Mouse (Mus musculus): ENCODE measurements at regions not wholly inside any gene's neighbourhood (a gene's known extent, or its start where the extent isn't known, plus 50 kb on each side); places are given as distances from the start of the nearest gene placed in this dataset.

DNA sequence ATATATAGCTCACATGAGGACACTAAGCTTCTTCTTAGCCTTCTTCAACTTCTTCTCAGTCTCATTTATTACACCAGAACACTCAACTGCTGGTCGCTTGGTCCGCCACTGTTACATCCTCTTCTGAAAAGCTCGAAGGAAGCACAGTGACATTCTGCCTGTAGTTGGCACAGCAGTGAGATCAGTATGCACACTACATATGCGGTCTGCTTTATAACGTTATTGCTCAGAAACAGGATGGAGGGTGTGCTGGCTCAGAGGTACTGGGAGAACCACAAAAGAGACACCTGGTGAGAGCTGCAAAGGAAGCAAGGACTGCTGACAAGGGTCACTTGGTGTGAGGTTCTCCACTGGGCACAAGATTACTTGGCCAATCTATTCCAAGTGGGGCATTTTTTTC is 179.5 kb downstream of the Ets1 start:
- ATAC-seq (ENCODE audit: low FRiP score) (no peak), DNase-seq (ENCODE audit: low spot score, missing footprints) (no peak)
- Histone ChIP-seq H3K9me3 (ENCODE audit: control insufficient read depth, low read length) (no peaks in the 10 kb centered on the region), H3K27me3 (ENCODE audit: control insufficient read depth, insufficient read depth, low read length) (no peaks in the 10 kb centered on the region), H3K4me1 (ENCODE audit: control insufficient read depth, insufficient read depth, low read length) (no peaks in the 10 kb centered on the region), H3K9ac (ENCODE audit: low read length) (no peak overlapping the region), H3K36me3 (ENCODE audit: control insufficient read depth, insufficient read depth, low read length) (no peaks in the 10 kb centered on the region), H3K4me2 (no peak overlapping the region), H3K27ac (ENCODE audit: low read depth, low read length) (no peak overlapping the region), H3K4me3 (ENCODE audit: low read depth, low read length) (no peak overlapping the region)
- 91% methylated on average over 5 of the region's 5 CpGs for WGBS

DNA sequence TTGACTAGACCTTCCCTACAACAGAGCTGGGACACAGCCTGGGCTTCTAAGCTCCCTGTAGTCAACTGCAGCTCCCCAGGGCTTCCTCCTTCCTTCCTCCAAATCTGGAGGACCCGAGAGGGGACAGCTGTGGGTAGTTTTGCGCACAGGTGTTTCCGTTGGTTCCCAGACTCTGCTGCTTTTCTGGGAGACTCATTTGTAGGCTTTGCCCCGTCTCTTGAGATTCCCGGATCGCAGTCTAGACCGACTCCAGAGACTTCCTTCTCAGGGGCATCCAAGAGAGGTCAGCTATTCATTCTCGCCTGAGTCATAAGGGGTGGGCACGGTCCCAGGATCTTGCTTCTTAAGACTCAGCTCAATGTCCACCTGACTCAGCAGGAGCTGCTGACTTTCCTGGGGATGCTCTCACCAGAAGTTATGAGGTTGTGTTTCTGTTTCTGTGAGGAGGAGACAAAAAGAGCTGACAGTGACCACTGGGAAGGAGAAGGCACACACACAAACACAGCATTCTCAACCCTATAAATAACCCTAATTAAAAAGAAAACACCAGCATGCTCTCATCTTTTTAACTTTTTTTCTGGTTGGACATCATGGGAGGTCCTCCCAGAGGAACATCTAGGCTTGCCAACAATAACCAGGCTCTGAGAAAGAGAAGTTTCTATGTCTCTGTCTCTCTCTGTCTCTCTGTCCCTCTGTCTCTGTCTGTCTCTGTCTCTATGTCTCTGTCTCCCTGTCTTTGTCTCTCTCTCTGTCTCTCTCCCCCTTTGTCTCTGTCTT is 180.8 kb downstream of the Ets1 start:
- H3K36me3 ChIP-seq (ENCODE audit: control insufficient read depth, insufficient read depth, low read length) = no peaks in the 10 kb centered on the region
- ATAC-seq (ENCODE audit: low FRiP score) (no peak), DNase-seq (ENCODE audit: low spot score, missing footprints) (no peak)
- no peak overlapping the region for H3K4me2 ChIP-seq
- no peak overlapping the region for H3K9ac ChIP-seq (ENCODE audit: low read length)
- no peak overlapping the region for H3K4me3 ChIP-seq (ENCODE audit: low read depth, low read length)
- no peaks in the 10 kb centered on the region for H3K9me3 ChIP-seq (ENCODE audit: control insufficient read depth, low read length)
- 86% methylated on average over 9 of the region's 9 CpGs for WGBS
- no peaks in the 10 kb centered on the region for H3K27me3 ChIP-seq (ENCODE audit: control insufficient read depth, insufficient read depth, low read length)
- no peaks in the 10 kb centered on the region for H3K4me1 ChIP-seq (ENCODE audit: control insufficient read depth, insufficient read depth, low read length)
- H3K27ac ChIP-seq (ENCODE audit: low read depth, low read length) = no peak overlapping the region

DNA sequence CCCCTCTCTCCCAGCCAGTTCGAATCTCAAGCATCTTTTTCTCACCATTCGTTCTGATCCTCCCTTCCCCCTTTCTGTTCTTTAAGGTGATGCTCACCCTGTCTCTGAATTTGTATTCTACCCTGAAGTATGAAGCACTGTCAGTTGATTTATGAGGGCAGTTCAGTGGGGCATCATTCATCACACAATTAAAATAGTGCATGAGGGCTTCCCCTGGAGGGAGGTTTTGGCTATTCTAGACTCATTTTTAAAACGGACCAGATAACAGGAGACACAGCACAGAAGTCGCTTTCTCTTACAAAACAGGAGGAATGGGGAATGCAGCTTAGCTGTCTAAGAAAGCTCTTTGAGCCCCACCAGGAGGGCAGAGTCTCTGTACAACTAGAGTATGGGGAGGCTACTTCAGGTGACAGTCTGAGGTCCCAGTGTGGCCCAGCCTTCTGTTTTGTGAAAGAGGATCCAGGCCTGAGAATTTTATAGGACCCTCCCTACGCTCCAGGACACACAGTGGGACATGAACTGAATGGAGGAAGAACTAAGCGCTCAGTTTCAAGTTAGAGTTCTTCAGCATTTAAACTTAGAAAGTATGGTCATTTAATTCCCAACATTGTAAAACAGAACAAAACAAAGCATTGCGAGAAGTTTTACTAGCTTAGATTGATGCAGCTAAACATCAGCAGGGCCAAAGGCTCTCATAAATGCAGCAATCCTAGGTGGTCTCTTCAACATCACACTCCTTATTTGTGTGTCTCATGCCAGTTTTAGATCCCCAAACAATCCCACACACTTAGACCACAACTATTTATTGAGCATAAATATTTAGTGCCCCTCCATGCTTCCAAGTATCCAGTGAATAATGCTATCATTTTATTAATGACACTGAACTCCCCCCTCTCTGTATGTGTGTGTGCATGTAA is 181.7 kb downstream of the Ets1 start:
- Histone ChIP-seq H3K9me3 (ENCODE audit: control insufficient read depth, low read length) (no peaks in the 10 kb centered on the region), H3K36me3 (ENCODE audit: control insufficient read depth, insufficient read depth, low read length) (no peaks in the 10 kb centered on the region), H3K9ac (ENCODE audit: low read length) (no peak overlapping the region), H3K4me1 (ENCODE audit: control insufficient read depth, insufficient read depth, low read length) (no peaks in the 10 kb centered on the region), H3K27ac (ENCODE audit: low read depth, low read length) (no peak overlapping the region), H3K27me3 (ENCODE audit: control insufficient read depth, insufficient read depth, low read length) (no peaks in the 10 kb centered on the region), H3K4me2 (no peak overlapping the region), H3K4me3 (ENCODE audit: low read depth, low read length) (no peak overlapping the region)
- WGBS = 75% methylated on average over 7 of the region's 7 CpGs
- DNase-seq (ENCODE audit: low spot score, missing footprints) (no peak), ATAC-seq (ENCODE audit: low FRiP score) (no peak)

DNA sequence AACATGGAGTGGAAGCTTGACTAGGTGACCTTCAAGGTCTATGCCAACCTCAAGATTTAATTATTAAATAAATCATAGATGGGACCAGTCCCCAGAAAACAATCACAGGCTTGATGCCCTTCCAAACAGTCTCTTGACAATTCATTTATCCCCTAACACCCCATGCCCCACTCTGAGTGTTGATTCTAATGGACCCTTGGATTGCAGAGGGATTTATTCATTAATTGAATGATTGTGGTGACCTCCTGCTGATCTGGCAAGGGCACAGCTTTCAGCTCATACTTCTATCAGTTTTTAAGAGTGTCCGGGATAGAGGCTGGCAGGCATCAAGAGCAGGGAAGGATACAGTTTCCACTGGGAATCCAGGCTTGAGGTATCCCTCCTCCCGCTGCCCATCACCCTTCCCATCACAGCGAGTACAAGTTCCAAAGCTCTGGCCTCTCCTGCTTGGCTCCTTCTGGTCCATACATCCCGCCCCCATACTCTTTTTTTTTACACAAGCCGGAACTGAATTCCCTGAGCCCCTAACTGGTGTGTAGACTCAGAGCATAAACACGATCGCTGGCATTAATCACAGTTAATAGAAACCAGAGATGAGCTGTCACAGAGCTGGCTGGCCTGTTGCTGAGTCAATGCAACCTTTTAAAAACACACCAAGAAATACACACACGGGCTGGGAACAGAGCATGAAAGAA is 187.6 kb downstream of the Ets1 start:
- no peak overlapping the region for H3K27ac ChIP-seq (ENCODE audit: low read depth, low read length)
- no peaks in the 10 kb centered on the region for H3K27me3 ChIP-seq (ENCODE audit: control insufficient read depth, insufficient read depth, low read length)
- no peaks in the 10 kb centered on the region for H3K4me1 ChIP-seq (ENCODE audit: control insufficient read depth, insufficient read depth, low read length)
- H3K4me2 ChIP-seq = no peak overlapping the region
- no peak overlapping the region for H3K4me3 ChIP-seq (ENCODE audit: low read depth, low read length)
- no peak for DNase-seq (ENCODE audit: low spot score, missing footprints)
- H3K9ac ChIP-seq (ENCODE audit: low read length) = no peak overlapping the region
- WGBS = 65% methylated on average over 8 of the region's 8 CpGs
- ATAC-seq (ENCODE audit: low FRiP score) = no peak
- no peaks in the 10 kb centered on the region for H3K9me3 ChIP-seq (ENCODE audit: control insufficient read depth, low read length)
- no peaks in the 10 kb centered on the region for H3K36me3 ChIP-seq (ENCODE audit: control insufficient read depth, insufficient read depth, low read length)

DNA sequence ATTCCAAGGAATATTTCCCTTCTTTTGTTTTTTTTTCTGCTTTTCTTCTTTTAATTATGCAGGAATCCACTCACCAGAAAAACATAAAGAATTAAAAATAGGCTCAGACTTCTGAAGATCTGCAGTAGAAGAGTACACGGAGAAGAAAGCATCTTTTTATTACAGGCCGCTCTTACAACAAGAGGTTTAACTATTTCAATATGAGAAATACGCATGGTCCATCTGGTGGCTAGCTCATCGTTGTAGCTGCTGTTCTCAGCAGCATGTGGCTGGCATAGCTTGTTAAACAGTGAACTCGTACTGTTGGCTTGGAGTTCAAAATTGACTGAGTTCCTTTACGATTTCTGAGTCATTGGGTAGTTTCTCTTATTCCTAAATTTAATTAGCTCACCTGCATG is 188.1 kb downstream of the Ets1 start:
- 73% methylated on average over 6 of the region's 6 CpGs for WGBS
- no peaks in the 10 kb centered on the region for H3K27me3 ChIP-seq (ENCODE audit: control insufficient read depth, insufficient read depth, low read length)
- no peak for DNase-seq (ENCODE audit: low spot score, missing footprints)
- no peaks in the 10 kb centered on the region for H3K4me1 ChIP-seq (ENCODE audit: control insufficient read depth, insufficient read depth, low read length)
- H3K27ac ChIP-seq (ENCODE audit: low read depth, low read length) = no peak overlapping the region
- H3K4me3 ChIP-seq (ENCODE audit: low read depth, low read length) = no peak overlapping the region
- no peak overlapping the region for H3K4me2 ChIP-seq
- no peaks in the 10 kb centered on the region for H3K9me3 ChIP-seq (ENCODE audit: control insufficient read depth, low read length)
- H3K36me3 ChIP-seq (ENCODE audit: control insufficient read depth, insufficient read depth, low read length) = no peaks in the 10 kb centered on the region
- ATAC-seq (ENCODE audit: low FRiP score) = no peak
- no peak overlapping the region for H3K9ac ChIP-seq (ENCODE audit: low read length)

DNA sequence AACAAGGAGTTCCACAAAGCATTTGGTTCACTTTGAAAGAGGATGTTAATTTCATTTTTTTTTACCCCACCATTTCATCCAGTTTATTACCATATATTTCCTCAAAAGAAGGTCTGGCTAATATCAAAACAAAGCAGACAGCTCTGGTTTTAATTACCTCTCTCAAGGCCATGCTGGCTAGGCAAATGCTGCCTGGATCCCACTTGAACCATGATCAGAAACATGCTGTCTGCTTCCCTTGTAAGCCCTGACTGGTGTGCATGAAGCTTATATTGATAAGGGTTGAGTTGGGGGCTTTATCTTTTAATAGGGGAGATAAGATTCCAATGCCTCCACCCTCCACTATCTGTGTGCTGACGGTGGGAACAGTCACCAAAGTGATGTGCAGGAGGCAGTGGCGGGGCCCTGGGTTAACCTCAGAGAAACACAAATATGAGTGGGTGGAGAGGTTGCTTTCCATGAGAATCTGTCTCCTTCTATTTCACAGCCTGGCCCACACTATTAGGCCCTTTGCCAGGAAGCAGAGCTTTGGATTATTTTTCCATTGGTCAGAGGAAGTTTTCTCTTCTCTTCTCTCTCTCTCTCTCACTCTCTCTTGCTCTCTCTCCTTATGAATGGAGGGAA is 194.4 kb downstream of the Ets1 start:
- Histone ChIP-seq H3K9ac (ENCODE audit: low read length) (no peak overlapping the region), H3K4me3 (ENCODE audit: low read depth, low read length) (no peak overlapping the region), H3K9me3 (ENCODE audit: control insufficient read depth, low read length) (no peaks in the 10 kb centered on the region), H3K4me2 (no peak overlapping the region), H3K27ac (ENCODE audit: low read depth, low read length) (no peak overlapping the region), H3K27me3 (ENCODE audit: control insufficient read depth, insufficient read depth, low read length) (no peaks in the 10 kb centered on the region), H3K36me3 (ENCODE audit: control insufficient read depth, insufficient read depth, low read length) (no peaks in the 10 kb centered on the region), H3K4me1 (ENCODE audit: control insufficient read depth, insufficient read depth, low read length) (peaks cover 4% of the 10 kb centered on the region)
- WGBS = 68% methylated on average over 2 of the region's 2 CpGs
- ATAC-seq (ENCODE audit: low FRiP score) (no peak), DNase-seq (ENCODE audit: low spot score, missing footprints) (no peak)

DNA sequence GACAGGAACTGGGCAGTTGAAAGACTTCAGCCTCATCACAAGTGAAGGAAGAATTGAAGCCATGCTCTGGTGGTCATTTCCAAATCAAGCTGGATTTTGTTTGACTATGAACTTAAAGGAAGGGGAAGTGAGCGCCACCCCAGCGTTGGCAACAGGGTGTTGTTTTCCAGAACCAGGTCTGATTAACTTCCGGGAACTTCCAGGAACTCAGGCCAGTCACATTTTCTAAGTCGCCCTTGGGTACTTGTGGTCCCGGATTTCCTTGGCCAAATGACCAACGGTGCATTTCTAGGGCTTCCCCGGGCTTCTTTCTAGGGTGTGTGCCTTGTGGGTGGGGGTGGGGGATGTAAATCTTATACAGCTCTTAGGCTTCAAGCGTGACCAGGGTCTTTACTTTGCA is 197.4 kb downstream of the Ets1 start:
- H3K36me3 ChIP-seq (ENCODE audit: control insufficient read depth, insufficient read depth, low read length) = no peaks in the 10 kb centered on the region
- 83% methylated on average over 8 of the region's 8 CpGs for WGBS

DNA sequence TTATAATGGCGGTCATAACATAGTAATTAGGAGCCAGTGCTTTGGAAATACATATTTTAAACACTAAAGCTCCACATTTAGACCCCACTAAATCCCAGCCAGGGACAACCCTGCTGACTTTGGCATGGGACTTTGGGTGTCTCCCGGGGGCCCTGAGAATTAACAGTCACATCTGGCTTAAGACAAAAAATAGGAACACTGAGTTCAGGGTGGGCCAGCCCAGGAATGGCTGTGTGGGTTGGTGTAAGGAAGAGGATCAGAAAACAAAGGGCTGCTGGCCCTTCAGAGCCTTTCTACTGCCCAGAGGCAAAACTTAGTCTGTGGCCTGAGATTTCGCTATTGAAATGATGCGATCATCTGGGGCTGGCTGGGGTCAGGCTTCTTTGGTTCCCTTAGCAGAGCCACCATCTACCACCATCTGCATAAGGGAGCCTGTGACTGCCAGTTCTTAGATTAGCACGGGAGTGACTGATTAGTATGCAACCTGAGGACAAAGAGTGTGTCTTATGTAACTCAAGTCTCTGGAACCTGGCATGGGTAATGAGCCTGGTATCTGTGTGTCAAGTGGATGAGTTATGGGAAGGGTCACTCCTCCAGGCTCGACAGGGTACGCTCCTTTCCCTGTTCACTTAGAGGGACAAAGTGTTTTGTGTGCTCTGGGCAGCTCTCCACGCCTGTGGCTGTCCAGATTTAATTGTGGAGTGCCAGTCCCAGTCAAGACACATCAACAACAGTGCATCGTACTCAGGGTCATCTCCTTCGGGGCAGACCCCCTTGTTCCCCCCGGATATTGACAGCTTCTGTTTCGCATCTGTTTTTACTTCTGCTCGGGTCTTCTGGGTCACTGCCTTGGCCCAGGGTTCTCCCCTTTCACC is 199.0 kb downstream of the Ets1 start:
- no peak overlapping the region for H3K27ac ChIP-seq (ENCODE audit: low read depth, low read length)
- ATAC-seq (ENCODE audit: low FRiP score) (no peak), DNase-seq (ENCODE audit: low spot score, missing footprints) (no peak)
- no peak overlapping the region for H3K9ac ChIP-seq (ENCODE audit: low read length)
- no peak overlapping the region for H3K4me3 ChIP-seq (ENCODE audit: low read depth, low read length)
- WGBS = 40% methylated on average over 13 of the region's 13 CpGs
- no peak overlapping the region for H3K4me2 ChIP-seq
- no peaks in the 10 kb centered on the region for H3K36me3 ChIP-seq (ENCODE audit: control insufficient read depth, insufficient read depth, low read length)
- H3K9me3 ChIP-seq (ENCODE audit: control insufficient read depth, low read length) = no peaks in the 10 kb centered on the region
- H3K27me3 ChIP-seq (ENCODE audit: control insufficient read depth, insufficient read depth, low read length) = no peaks in the 10 kb centered on the region
- H3K4me1 ChIP-seq (ENCODE audit: control insufficient read depth, insufficient read depth, low read length) = peaks cover 7% of the 10 kb centered on the region

More for the DNA sequence above, 197.4 kb downstream of the Ets1 start:
- no peaks in the 10 kb centered on the region for H3K9me3 ChIP-seq (ENCODE audit: control insufficient read depth, low read length)
- no peak for DNase-seq (ENCODE audit: low spot score, missing footprints)
- H3K27ac ChIP-seq (ENCODE audit: low read depth, low read length) = no peak overlapping the region
- H3K4me1 ChIP-seq (ENCODE audit: control insufficient read depth, insufficient read depth, low read length) = peaks cover 7% of the 10 kb centered on the region
- H3K4me3 ChIP-seq (ENCODE audit: low read depth, low read length) = no peak overlapping the region
- H3K4me2 ChIP-seq = no peak overlapping the region
- no peak for ATAC-seq (ENCODE audit: low FRiP score)
- H3K9ac ChIP-seq (ENCODE audit: low read length) = no peak overlapping the region
- H3K27me3 ChIP-seq (ENCODE audit: control insufficient read depth, insufficient read depth, low read length) = no peaks in the 10 kb centered on the region
